Mouse (Mus musculus) liver, embryonic 16.5 days (tissue): Measurements from ENCODE around the gene Apba3. TPM values are rescaled to one million over a fixed set of nuclear protein-coding genes. Genes with fewer than 3 reads are reported as not detected.
A peak's percentile ranks its signal among the peaks of the same experiment; 100 is the strongest.

Experiments used
- ATAC-seq: fragments of 200-750 bp; cut with Nextera tagmentation; 2 replicates; pipeline ENCODE4 v1.8.0; 2017; ENCODE audit warnings: low read depth, mild to moderate bottlenecking, moderate number of reproducible peaks, moderate library complexity
- H3K27ac ChIP-seq: fragments of 300-500 bp; sonication (generic); 2 replicates; pipeline ENCODE4 v1.5.1; 2014; ENCODE audit warnings: mild to moderate bottlenecking, low read length
- H3K27me3 ChIP-seq: fragments of 300-500 bp; sonication (generic); 2 replicates; pipeline ENCODE4 v1.6.1; 2014; ENCODE audit warnings: low read depth, low read length, mixed read lengths; ENCODE audit not compliant: control insufficient read depth, insufficient read depth
- H3K36me3 ChIP-seq: fragments of 300-500 bp; sonication (generic); 2 replicates; pipeline ENCODE4 v1.6.1; 2014; ENCODE audit warnings: mild to moderate bottlenecking; ENCODE audit not compliant: control insufficient read depth, insufficient read depth
- H3K4me1 ChIP-seq: fragments of 300-500 bp; sonication (generic); 2 replicates; pipeline ENCODE4 v1.6.1; 2014; ENCODE audit warnings: low read depth, low read length, mixed read lengths; ENCODE audit not compliant: control insufficient read depth
- H3K4me2 ChIP-seq: fragments of 300-500 bp; sonication (generic); 2 replicates; pipeline ENCODE4 v1.6.1; 2014; ENCODE audit warnings: low read depth, low read length, mixed read lengths
- H3K4me3 ChIP-seq: fragments of 300-500 bp; sonication (generic); 2 replicates; pipeline ENCODE4 v1.5.1; 2014; ENCODE audit warnings: low read depth, mild to moderate bottlenecking, low read length
- H3K9ac ChIP-seq: fragments of 300-500 bp; sonication (generic); 2 replicates; pipeline ENCODE4 v1.6.1; 2014; ENCODE audit warnings: low read depth, low read length
- H3K9me3 ChIP-seq: fragments of 300-500 bp; sonication (generic); replicated peaks from 2 replicates; pipeline ENCODE4 v1.6.1; 2016; ENCODE audit warnings: low read length; ENCODE audit not compliant: control insufficient read depth
- WGBS: fragments of 180-500 bp; shearing (Covaris S2); extraction: QIAGEN DNeasy Blood & Tissue Kit; methylation state at CpG from one replicate; pipeline ENCODE4 v1.1.7; 2014; ENCODE audit not compliant: insufficient replicate concordance; 5-methylcytosine and 5-hydroxymethylcytosine counted together
- microRNA-seq: library from miRNA; unstranded; fragments of <30 nt; microRNA quantifications from one replicate; pipeline ENCODE4, GENCODE M21; 2016
- polyA plus RNA-seq: library from polyadenylated mRNA; unstranded; fragments of >200 nt; fragmentation: Nextera tagmentation; extraction: Ambion mirVana; gene quantifications from 2 replicates; pipeline ENCODE4 v1.2.1, GENCODE M21; 2015

Gene Apba3
- polyA plus RNA-seq, 1 experiment from 2014 or later: 26.3 TPM

GRCm38 (mm10) chr10:81319330-81319699 lies 52.6 kb downstream of the Apba3 start:
- peak overlapping the region; percentile 78 for H3K4me3 ChIP-seq
- ATAC-seq: no peak

GRCm38 (mm10) chr10:81319741-81320549 lies 53.2 kb downstream of the Apba3 start:
- Histone ChIP-seq H3K27me3 (no peaks in the 10 kb centered on the region), H3K36me3 (peaks cover 33% of the 10 kb centered on the region), H3K9me3 (no peaks in the 10 kb centered on the region), H3K4me3 (peak overlapping the region; percentile 78), H3K4me2 (peak overlapping the region; percentile 89), H3K27ac (peak overlapping the region; percentile 92), H3K9ac (peak overlapping the region; percentile 62), H3K4me1 (peaks cover 46% of the 10 kb centered on the region)
- no peak for ATAC-seq
- WGBS: 1% methylated on average over 38 of the region's 38 CpGs

More at GRCm38 (mm10) chr10:81319330-81319699, 52.6 kb downstream of the Apba3 start:
- H3K27me3 ChIP-seq: no peaks in the 10 kb centered on the region
- H3K36me3 ChIP-seq: peaks cover 26% of the 10 kb centered on the region
- peak overlapping the region; percentile 89 for H3K4me2 ChIP-seq
- H3K9me3 ChIP-seq: no peaks in the 10 kb centered on the region
- H3K4me1 ChIP-seq: peaks cover 46% of the 10 kb centered on the region
- H3K9ac ChIP-seq: peak overlapping the region; percentile 62
- WGBS: 39% methylated on average over 8 of the region's 8 CpGs
- H3K27ac ChIP-seq: peak overlapping the region; percentile 92

- peak; percentile 86 for ATAC-seq
- Histone ChIP-seq H3K27me3 (no peaks in the 10 kb centered on the region), H3K36me3 (peaks cover 41% of the 10 kb centered on the region), H3K9me3 (no peaks in the 10 kb centered on the region), H3K4me1 (peaks cover 46% of the 10 kb centered on the region), H3K4me2 (peak within 1 kb of the TSS; percentile 89), H3K27ac (peak within 1 kb of the TSS; percentile 92), H3K9ac (peak within 1 kb of the TSS; percentile 88), H3K4me3 (peak within 1 kb of the TSS; percentile 78)
- WGBS: under 1% methylated on average over 68 of the region's 68 CpGs
Observed at GRCm38 (mm10) chr10:81320550-81321347, 54.0 kb downstream of the Apba3 start, which contains the start of gene Cactin. Gene Cactin, plus strand, starts transcription at chr10:81321103.

GRCm38 (mm10) chr10:81321436-81321835 lies 54.7 kb downstream of the Apba3 start:
- no peaks in the 10 kb centered on the region for H3K27me3 ChIP-seq
- peak overlapping the region; percentile 89 for H3K4me2 ChIP-seq
- H3K36me3 ChIP-seq: peaks cover 44% of the 10 kb centered on the region
- H3K27ac ChIP-seq: peak overlapping the region; percentile 92
- WGBS: 2% methylated on average over 20 of the region's 20 CpGs
- H3K9me3 ChIP-seq: no peaks in the 10 kb centered on the region
- H3K4me3 ChIP-seq: peak overlapping the region; percentile 78
- peaks cover 46% of the 10 kb centered on the region for H3K4me1 ChIP-seq
- no peak for ATAC-seq
- H3K9ac ChIP-seq: peak overlapping the region; percentile 88

GRCm38 (mm10) chr10:81322444-81322843 lies 55.7 kb downstream of the Apba3 start:
- H3K9ac ChIP-seq: peak overlapping the region; percentile 88; the same call in 1 of the 2 replicates

More at GRCm38 (mm10) chr10:81322444-81322843, 55.7 kb downstream of the Apba3 start:
- Histone ChIP-seq H3K27me3 (no peaks in the 10 kb centered on the region), H3K36me3 (peaks cover 52% of the 10 kb centered on the region), H3K27ac (no peak overlapping the region; the same call in 1 of the 2 replicates), H3K9me3 (no peaks in the 10 kb centered on the region), H3K4me2 (peak overlapping the region; percentile 89), H3K4me1 (peaks cover 40% of the 10 kb centered on the region), H3K4me3 (peak overlapping the region; percentile 78)
- ATAC-seq: no peak
- WGBS: 90% methylated on average over 27 of the region's 27 CpGs

Small RNA genes lying within 50 kb of the gene (microRNA-seq; reads per million reads assigned to microRNA genes)
- gene Mir3057: 8.1 reads per million, percentile 23 among the genes with 10 or more reads in this experiment

Other genes with a start within 250 kb of the Apba3 start
- gene Diras1, start 241.3 kb upstream of the Apba3 start, polyA plus RNA-seq: not detected in 2 replicates
- gene Slc39a3, start 229.5 kb upstream of the Apba3 start, polyA plus RNA-seq: 5.5 TPM in 2 replicates
- 55.3 and 57.3 TPM in 2 replicates for gene Sgta, start 206.8 kb upstream of the Apba3 start, polyA plus RNA-seq
- 15.5 and 16.6 TPM in 2 replicates for gene Thop1, start 196.9 kb upstream of the Apba3 start, polyA plus RNA-seq
- gene Creb3l3, start 168.1 kb upstream of the Apba3 start, polyA plus RNA-seq: 39.9 and 45.9 TPM in 2 replicates
- 93.8 and 100 TPM in 2 replicates for gene Map2k2, start 161.0 kb upstream of the Apba3 start, polyA plus RNA-seq
- 30.0 and 35.0 TPM in 2 replicates for gene Zbtb7a, start 131.7 kb upstream of the Apba3 start, polyA plus RNA-seq
- 21.8 and 22.1 TPM in 2 replicates for gene Pias4, start 99.0 kb upstream of the Apba3 start, polyA plus RNA-seq
- gene Eef2, start 90.3 kb upstream of the Apba3 start, polyA plus RNA-seq: 266 and 282 TPM in 2 replicates
- 11.0 and 12.2 TPM in 2 replicates for gene Dapk3, start 84.0 kb upstream of the Apba3 start, polyA plus RNA-seq
- gene 4930442H23Rik, start 83.1 kb upstream of the Apba3 start, polyA plus RNA-seq: not detected in 2 replicates
- gene Nmrk2, start 64.9 kb upstream of the Apba3 start, polyA plus RNA-seq: 0.05 TPM in 1 of 2 replicates, not detected in the other
- 0.02 and 0.04 TPM in 2 replicates for gene Atcay, start 36.1 kb upstream of the Apba3 start, polyA plus RNA-seq
- 0.59 and 1.1 TPM in 2 replicates for gene Zfr2, start 33.8 kb upstream of the Apba3 start, polyA plus RNA-seq
- gene Matk, start 14.0 kb upstream of the Apba3 start, polyA plus RNA-seq: 1.6 and 1.8 TPM in 2 replicates
- gene Mrpl54, start within 50 bp of the Apba3 start, polyA plus RNA-seq: 80.0 and 88.1 TPM in 2 replicates
- 0.82 and 1.4 TPM in 2 replicates for gene Tjp3, start 24.6 kb downstream of the Apba3 start, polyA plus RNA-seq
- 13.9 and 14.7 TPM in 2 replicates for gene Pip5k1c, start 26.0 kb downstream of the Apba3 start, polyA plus RNA-seq
- gene Cactin, start 54.1 kb downstream of the Apba3 start, polyA plus RNA-seq: 18.4 and 18.7 TPM in 2 replicates
- gene Tbxa2r, start 61.8 kb downstream of the Apba3 start, polyA plus RNA-seq: 4.3 and 4.5 TPM in 2 replicates
- not detected in 2 replicates for gene Gipc3, start 76.3 kb downstream of the Apba3 start, polyA plus RNA-seq
- gene Hmg20b, start 83.5 kb downstream of the Apba3 start, polyA plus RNA-seq: 19.8 and 22.5 TPM in 2 replicates
- gene Mfsd12, start 90.5 kb downstream of the Apba3 start, polyA plus RNA-seq: 9.2 and 11.9 TPM in 2 replicates
- 1.9 and 2.5 TPM in 2 replicates for gene 4930404N11Rik, start 98.9 kb downstream of the Apba3 start, polyA plus RNA-seq
- 128 and 138 TPM in 2 replicates for gene Fzr1, start 111.6 kb downstream of the Apba3 start, polyA plus RNA-seq
- 46.3 and 48.3 TPM in 2 replicates for gene Dohh, start 117.5 kb downstream of the Apba3 start, polyA plus RNA-seq
- gene Gm48551, start 117.5 kb downstream of the Apba3 start, polyA plus RNA-seq: 0.54 and 0.55 TPM in 2 replicates
- 0.44 and 0.48 TPM in 2 replicates for gene Gm48552, start 122.0 kb downstream of the Apba3 start, polyA plus RNA-seq
- gene Smim24, start 126.1 kb downstream of the Apba3 start, polyA plus RNA-seq: 1.7 and 4.1 TPM in 2 replicates
- gene Nfic, start 188.7 kb downstream of the Apba3 start, polyA plus RNA-seq: 10.2 and 12.0 TPM in 2 replicates
- gene Celf5, start 215.7 kb downstream of the Apba3 start, polyA plus RNA-seq: 0.05 TPM in 1 of 2 replicates, not detected in the other
- gene Ncln, start 229.4 kb downstream of the Apba3 start, polyA plus RNA-seq: 39.3 and 47.1 TPM in 2 replicates
- gene S1pr4, start 233.2 kb downstream of the Apba3 start, polyA plus RNA-seq: 4.8 and 5.3 TPM in 2 replicates